Mouse (Mus musculus) megakaryocyte, embryonic 14.5 days (primary cell): ENCODE data around the gene Mon2.

ENCODE experiments used
- FLI1 ChIP-seq: IDR thresholded peaks from 2 replicates; pipeline ENCODE4 v1.6.1; 2012; ENCODE audit warnings: low read length, inconsistent platforms, mixed read lengths
- GATA1 ChIP-seq: IDR thresholded peaks from 3 replicates; pipeline ENCODE4 v1.6.1; 2012; ENCODE audit warnings: mixed read lengths, low read length, inconsistent platforms, borderline replicate concordance

- TF ChIP-seq GATA1 (no peak), FLI1 (no peak)
These were observed 115.6 kb downstream of the Mon2 start for GRCm38 (mm10) chr10:122960738-122961137.
